Mouse (Mus musculus): Measurements from ENCODE around the gene Yy1. TPM values are rescaled to one million over a fixed set of nuclear protein-coding genes. Genes with fewer than 3 reads are reported as not detected.

The Yy1 gene
- 10 to 100 TPM; 47.6 to 48.6 TPM for total RNA-seq (2021)
- long read RNA-seq, experiment 1, full-length matches to known transcripts, result 3 of 26 reads
- long read RNA-seq, experiment 1, partial matches to known transcripts, result 1 of 26 reads
- long read RNA-seq, experiment 1, other reads (novel, unspliced or antisense), result 22 of 26 reads
- long read RNA-seq, experiment 2, full-length matches to known transcripts, result 5 of 19 reads
- long read RNA-seq, experiment 2, partial matches to known transcripts, result 0 of 19 reads
- long read RNA-seq, experiment 2, other reads (novel, unspliced or antisense), result 14 of 19 reads

GRCm38 (mm10) chr12:108792546-108793452 is at the start of gene Yy1:
TSS of gene Yy1 (plus strand) at chr12:108792973.
- peak; percentile 93 to 98 for DNase-seq (ENCODE audit: low spot score in 2 of 2)

- DNase-seq (ENCODE audit: low spot score in 2 of 2), result no peak
These were observed 46.8 kb upstream of the Yy1 start for GRCm38 (mm10) chr12:108745990-108746389.

GRCm38 (mm10) chr12:108749019-108749418 is 43.8 kb upstream of the Yy1 start:
- DNase-seq (ENCODE audit: low spot score in 2 of 2), result no peak

- no peak for DNase-seq (ENCODE audit: low spot score in 2 of 2)
These were observed 43.3 kb upstream of the Yy1 start for GRCm38 (mm10) chr12:108749454-108749853.

- DNase-seq (ENCODE audit: low spot score in 2 of 2), result no peak
These were observed 42.5 kb upstream of the Yy1 start for GRCm38 (mm10) chr12:108750226-108750625.

- no peak for DNase-seq (ENCODE audit: low spot score in 2 of 2)
These were observed 41.0 kb upstream of the Yy1 start for GRCm38 (mm10) chr12:108751790-108752189.

GRCm38 (mm10) chr12:108755141-108755540 is 37.6 kb upstream of the Yy1 start:
- DNase-seq (ENCODE audit: low spot score in 2 of 2), result no peak

GRCm38 (mm10) chr12:108756611-108757010 is 36.2 kb upstream of the Yy1 start:
- no peak for DNase-seq (ENCODE audit: low spot score in 2 of 2)

GRCm38 (mm10) chr12:108757717-108758257 is 35.0 kb upstream of the Yy1 start:
- peak; percentile 98 to 99 for DNase-seq (ENCODE audit: low spot score in 2 of 2)

GRCm38 (mm10) chr12:108758273-108758672 is 34.5 kb upstream of the Yy1 start:
- peak; percentile 47 to 54 for DNase-seq (ENCODE audit: low spot score in 2 of 2)

GRCm38 (mm10) chr12:108758682-108759081 is 34.1 kb upstream of the Yy1 start:
- DNase-seq (ENCODE audit: low spot score in 2 of 2), result no peak

GRCm38 (mm10) chr12:108759266-108759665 is 33.5 kb upstream of the Yy1 start:
- no peak for DNase-seq (ENCODE audit: low spot score in 2 of 2)

- DNase-seq (ENCODE audit: low spot score in 2 of 2), result no peak
These were observed 32.8 kb upstream of the Yy1 start for GRCm38 (mm10) chr12:108760016-108760415.

GRCm38 (mm10) chr12:108760500-108761020 is 32.2 kb upstream of the Yy1 start:
- no peak for DNase-seq (ENCODE audit: low spot score in 2 of 2)

- DNase-seq (ENCODE audit: low spot score in 2 of 2), result no peak
These were observed 31.6 kb upstream of the Yy1 start for GRCm38 (mm10) chr12:108761209-108761608.

- no peak for DNase-seq (ENCODE audit: low spot score in 2 of 2)
These were observed 31.1 kb upstream of the Yy1 start for GRCm38 (mm10) chr12:108761665-108762064.

GRCm38 (mm10) chr12:108763057-108763796 is 29.5 kb upstream of the Yy1 start:
- no peak for DNase-seq (ENCODE audit: low spot score in 2 of 2)

GRCm38 (mm10) chr12:108764917-108765678 is 27.7 kb upstream of the Yy1 start:
- no peak for DNase-seq (ENCODE audit: low spot score in 2 of 2)

- DNase-seq (ENCODE audit: low spot score in 2 of 2), result no peak
These were observed 27.0 kb upstream of the Yy1 start for GRCm38 (mm10) chr12:108765751-108766221.

- no peak for DNase-seq (ENCODE audit: low spot score in 2 of 2)
These were observed 26.5 kb upstream of the Yy1 start for GRCm38 (mm10) chr12:108766316-108766715.
